Mouse (Mus musculus) large intestine, adult 2 months (tissue): Measurements from ENCODE around the gene Gm20388. TPM values are rescaled to one million over a fixed set of nuclear protein-coding genes. Genes with fewer than 3 reads are reported as not detected.

ENCODE experiments used
- DNase-seq: peaks from one replicate; pipeline ENCODE4 v3.0.0-alpha.2; 2012; ENCODE audit warnings: low read depth, low spot score
- WGBS: fragments of 180-500 bp; shearing (Covaris S2); methylation state at CpG from one replicate; pipeline ENCODE4 v1.1.7; 2018; 5-methylcytosine and 5-hydroxymethylcytosine counted together
- polyA plus RNA-seq: library from polyadenylated mRNA; depleted of rRNA; stranded (reverse); fragments of >200 nt; gene quantifications from 2 replicates; pipeline ENCODE4 v1.2.3, GENCODE M21; 2012

Gene Gm20388
- polyA plus RNA-seq, 1 experiment: 31.5 TPM

DNA sequence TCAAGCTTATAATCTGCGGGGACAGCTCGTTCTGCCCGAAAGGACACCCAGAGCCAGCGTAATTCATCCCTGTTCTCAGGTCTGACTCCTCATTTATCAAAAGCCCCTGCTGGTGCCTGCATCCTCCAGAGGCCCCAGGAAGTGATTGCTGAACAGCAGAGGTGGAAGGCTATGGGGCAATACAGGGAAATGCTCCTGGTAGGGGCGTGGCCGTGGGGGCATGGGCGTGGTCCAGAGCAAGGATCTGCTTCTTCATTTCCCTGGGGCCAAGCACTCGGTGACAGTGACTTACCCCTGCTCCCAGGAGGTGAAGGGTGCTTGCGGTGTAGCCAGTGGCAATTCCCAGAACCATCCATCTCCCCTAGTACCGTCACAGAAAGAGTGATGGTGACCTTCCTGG, 534.6 kb downstream of the Gm20388 start:
- DNase-seq: no peak
- 44% methylated on average over 10 of the region's 10 CpGs for WGBS

DNA sequence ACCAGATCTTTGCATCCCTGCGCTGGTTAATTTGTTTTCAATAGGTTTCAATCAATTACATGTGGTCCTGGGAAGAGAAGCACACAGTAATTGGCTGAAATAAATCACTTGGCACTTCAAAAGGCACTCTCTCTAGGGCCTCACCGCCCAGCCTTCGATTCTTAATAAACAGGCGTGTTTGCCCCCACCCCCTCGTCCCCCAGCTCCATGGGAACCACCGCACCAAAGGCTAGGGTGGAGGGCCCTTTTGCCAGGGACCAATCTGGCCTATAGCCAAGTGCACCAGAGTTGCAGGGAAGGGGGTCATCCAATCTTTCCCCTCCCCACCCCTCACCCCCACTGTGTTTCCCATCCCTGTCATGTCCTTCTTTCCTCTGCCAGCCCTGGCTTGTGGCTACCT, 537.5 kb downstream of the Gm20388 start:
- WGBS: 90% methylated on average over 6 of the region's 6 CpGs
- DNase-seq: no peak

DNA sequence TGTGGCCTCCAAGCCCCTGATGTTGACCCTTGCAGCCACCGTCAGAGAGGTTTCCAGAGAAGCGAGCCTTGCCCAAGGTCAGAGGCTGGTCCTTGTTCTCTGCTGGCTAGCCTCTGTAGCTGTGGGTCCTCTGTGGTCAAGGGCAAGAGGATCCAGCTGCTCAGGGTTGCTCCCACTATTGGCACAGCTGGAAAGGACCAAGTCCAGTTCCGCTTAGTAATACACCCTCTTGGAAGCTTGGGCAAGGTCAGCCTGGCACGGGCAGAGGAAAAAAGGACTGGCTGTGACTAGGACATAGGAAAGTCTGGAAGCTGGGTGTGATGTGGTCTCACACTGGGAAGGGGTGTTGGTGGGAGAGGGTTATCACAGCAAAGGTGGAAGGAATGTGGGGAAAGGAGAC, 538.5 kb downstream of the Gm20388 start:
- DNase-seq: no peak
- 73% methylated on average over 4 of the region's 4 CpGs for WGBS

DNA sequence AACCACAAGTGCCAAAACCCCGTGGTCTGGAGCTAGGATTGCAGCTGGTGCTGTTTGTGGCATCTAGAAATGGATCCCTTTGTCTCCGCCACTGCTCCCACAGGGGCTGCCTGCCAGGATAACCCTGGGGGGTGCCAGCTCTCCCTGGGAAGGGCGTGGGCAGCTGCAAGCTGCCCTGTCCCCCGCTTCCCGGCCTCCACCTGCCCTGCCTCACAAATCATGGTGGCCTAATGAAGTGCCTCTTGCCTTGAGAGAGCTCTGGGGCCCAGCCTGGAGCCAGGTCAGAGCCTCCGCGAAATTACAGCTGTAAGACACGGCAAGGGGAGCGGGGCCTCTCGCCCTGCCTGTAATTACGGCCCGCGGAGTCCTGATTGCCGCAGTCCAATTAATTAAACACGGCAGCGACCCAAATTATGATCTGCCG, 539.0 kb downstream of the Gm20388 start:
- 42% methylated on average over 17 of the region's 17 CpGs for WGBS
- DNase-seq: no peak

DNA sequence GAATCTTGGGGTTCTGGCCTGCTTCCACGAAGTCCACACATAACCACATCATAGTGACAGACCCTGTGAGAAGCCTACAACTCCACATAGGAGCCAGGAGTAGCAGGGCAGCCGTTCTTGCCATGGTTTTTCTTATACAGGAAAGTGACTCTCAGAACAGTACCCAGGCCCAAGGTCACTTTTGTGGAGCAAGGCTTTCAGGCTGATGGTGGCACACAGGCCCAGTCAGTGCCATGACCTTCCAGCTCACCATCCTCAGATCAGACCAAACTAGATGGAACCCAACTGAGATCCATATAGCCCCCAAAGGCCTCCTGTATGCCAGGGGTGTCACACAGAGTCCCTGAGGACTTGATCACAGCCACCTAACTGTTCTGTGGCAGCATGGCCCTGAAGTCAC, 541.5 kb downstream of the Gm20388 start:
- no peak for DNase-seq
- 93% methylated on average over 2 of the region's 2 CpGs for whole genome bisulfite sequencing

DNA sequence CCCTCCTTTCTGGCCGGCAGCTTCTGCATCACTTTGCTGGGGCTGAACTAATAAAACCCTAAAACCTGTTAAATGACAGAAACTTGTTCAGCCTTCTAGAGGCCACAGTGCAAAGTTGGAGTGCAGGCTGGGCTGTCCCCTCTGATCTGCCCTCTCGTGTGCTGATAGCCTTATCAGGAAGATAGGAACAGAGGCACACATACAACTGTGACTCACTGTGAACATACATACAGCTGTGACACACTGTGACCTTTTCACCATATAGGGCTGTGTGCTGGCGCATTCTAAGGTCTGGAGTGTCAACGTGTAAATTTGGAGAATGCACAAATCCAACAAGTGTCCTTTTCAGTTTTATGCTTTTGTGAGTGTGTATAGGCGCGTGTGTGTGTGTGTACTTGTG, 543.8 kb downstream of the Gm20388 start:
- DNase-seq: no peak
- 44% methylated on average over 6 of the region's 6 CpGs for WGBS

DNA sequence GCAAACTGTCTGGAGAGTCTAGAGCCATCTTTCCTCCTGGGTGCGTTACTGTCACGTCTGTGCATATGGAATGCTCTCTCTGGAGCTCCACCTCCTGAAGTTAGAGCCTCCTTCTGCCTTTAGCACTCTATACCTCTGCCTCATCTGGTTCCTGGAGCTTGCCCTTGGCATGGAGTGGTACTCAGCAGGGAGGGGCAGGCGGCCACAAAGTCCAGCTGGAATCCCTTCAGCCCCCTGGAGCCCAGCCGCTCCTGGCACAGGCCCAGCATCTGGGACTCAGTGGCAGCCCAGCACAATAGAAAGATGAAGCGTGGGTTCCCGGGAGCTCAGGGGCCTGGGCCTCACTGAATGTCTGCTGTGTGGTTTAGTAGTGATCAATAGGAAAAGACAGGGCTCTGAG, 549.7 kb downstream of the Gm20388 start:
- WGBS: 40% methylated on average over 6 of the region's 6 CpGs
- no peak for DNase-seq

DNA sequence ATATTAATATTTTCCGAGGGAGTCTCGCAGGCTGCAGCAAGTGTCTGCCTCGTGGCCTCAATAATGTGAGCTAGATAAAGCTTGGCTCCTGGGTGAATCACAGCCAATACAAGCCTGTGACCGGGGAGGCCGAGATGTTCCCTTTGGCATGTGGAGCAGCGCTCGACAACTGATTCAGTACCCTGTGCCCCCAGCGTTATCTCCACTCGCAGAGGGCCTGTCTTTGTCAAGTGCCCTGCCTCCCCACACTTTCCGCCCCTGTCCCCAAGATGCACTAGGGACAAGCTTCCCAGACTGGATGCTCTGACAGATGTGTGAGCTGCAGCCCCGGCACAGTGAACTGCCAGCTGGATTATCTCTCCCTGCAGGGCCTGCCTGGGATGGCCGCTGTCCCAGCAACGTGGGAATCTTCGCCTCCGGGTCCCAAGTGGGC, 551.5 kb downstream of the Gm20388 start:
- WGBS: 80% methylated on average over 15 of the region's 15 CpGs
- no peak for DNase-seq

DNA sequence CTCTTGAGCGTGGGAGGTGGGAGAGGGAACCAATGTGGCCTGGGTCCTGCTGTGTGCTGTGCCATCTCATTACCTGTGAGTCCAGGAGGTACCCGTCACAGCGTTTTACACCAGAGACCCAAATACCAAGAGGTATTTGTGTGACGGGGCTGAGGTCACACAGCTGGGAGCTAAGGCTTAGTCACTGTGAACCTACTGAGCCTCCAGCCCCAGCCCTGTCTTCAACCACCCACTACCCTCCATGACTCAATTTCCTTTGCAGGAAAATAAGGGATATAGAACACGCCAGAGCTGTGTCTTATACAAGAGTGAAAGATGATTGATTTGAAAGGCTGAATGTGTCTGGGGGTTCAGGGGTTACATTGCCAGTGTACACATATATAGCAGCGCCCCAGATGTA, 552.0 kb downstream of the Gm20388 start:
- DNase-seq: no peak
- 85% methylated on average over 6 of the region's 6 CpGs for WGBS

DNA sequence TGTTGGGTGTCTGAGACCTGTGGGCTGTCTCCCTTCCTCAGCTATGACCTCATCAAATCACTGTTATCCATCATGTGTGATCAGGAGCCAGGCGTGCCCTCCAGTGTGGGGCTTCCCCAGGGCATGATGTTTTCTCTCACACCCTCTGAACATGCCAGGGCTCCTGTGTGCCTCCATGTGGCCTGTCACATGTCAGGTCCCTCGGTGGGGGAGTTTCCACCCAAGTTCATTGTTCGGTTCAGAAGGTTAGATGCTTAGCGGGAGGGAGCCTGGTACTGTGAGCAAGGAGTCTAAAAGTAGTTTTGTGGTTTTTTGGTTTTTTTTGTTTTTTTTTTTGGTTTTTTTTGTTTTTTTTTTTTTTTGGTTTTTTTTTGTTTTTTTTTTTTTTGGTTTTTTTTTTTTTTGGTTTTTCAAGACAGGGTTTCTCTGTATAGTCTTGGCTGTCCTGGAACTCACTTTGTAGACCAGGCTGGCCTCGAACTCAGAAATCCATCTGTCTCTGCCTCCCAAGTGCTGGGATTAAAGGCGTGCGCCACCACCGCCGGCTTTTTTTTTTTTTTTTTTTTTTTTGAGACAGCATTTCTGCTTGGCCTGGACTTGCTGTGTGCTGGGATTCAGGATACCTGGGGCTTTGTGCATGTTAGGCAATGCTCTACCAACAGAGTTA, 553.4 kb downstream of the Gm20388 start:
- no peak for DNase-seq
- WGBS: 90% methylated on average over 7 of the region's 9 CpGs

DNA sequence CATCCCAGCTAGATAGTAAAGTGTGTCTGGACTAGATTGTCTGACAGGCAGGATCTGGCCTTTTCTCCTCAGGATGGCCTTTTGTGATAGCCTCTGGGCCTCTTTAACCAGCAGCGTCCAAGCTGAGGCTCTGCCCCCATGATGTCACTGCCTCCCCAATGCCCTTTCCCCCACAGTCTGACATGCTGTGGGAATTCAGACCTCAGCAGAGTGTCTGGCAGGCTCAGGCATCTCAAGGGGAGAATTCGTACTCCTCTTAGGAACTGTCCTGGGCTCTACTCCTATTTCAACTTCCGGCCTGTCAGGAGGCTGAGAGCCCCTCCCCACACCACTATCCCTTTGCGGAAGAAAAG, 553.9 kb downstream of the Gm20388 start:
- WGBS: 86% methylated on average over 4 of the region's 4 CpGs
- no peak for DNase-seq

DNA sequence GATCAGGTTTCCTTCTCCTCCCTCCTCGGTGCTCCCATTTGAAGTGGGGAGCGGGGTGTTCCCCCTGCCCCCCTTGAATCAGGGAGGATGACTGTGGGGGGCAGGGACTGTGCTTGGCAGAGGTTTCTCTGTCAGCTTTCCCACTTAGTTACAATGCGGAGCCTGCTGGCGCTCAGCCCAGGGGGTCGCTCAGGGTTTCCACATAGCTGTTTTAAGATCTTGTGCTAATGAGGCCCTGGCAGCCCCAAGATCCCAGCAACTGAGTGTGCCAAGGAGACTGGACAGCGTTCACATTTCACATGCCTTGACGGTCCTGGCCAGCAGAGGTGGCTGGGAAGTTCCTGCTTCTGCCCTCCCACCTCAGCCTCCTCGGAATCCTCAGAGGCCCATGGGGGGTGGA, 555.1 kb downstream of the Gm20388 start:
- no peak for DNase-seq
- WGBS: 70% methylated on average over 8 of the region's 8 CpGs

DNA sequence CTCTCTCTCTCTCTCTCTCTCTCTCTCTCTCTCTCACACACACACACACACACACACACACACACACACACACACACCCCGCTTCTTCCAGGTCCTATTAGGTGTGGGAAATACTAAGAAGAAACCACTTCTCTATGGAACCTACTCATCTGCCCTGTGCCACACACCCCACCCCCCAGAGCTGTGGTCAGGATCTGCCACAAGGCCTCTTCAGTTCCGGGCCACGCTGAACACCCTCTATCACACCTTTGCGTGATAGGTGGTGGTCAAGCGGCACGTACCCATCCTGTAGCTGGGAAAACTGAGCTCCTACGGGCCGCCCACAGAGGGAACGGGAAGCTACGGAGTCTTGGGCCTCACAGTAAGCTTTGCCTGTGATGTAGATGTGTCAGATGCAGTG, 555.6 kb downstream of the Gm20388 start:
- WGBS: 89% methylated on average over 10 of the region's 10 CpGs
- DNase-seq: no peak

DNA sequence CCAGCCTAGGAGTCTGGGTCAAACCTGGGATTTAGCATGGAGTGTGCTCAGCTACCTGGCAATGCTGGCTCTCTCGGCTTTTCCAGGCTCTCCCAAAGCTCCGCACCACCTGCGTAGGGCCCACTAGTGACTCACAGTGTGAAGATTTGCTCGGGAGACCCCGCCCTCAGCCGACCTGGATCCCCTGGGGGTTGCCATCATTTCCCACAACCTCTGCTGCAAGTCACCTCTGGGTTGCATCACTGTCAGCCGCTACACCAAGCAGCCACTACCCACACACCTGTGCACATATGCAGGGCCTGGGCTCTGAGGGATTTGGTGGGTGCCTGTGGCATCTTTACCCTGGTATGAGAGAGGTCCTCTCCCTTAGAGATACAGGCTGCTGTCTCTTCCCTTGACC, 557.0 kb downstream of the Gm20388 start:
- WGBS: 84% methylated on average over 7 of the region's 7 CpGs
- no peak for DNase-seq

DNA sequence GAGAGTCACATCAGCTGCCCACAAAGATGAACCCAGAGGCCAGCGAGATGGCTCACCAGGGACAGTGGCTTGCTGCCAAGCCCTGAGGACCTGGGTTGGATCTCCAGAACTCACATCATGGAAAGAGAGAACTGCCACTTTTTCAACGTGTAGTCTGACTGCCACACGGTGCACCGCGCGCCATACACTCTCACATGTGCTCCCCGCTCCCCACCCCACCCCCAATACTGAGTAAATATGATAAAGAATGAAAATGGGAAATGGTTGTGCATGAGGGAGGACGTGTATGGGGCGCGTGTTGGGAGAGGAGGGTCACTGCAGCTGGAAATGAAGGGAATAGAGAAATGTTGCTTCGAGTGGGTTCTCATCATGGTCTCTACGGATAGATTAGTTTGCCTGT, 559.5 kb downstream of the Gm20388 start:
- no peak for DNase-seq
- WGBS: 90% methylated on average over 12 of the region's 12 CpGs

DNA sequence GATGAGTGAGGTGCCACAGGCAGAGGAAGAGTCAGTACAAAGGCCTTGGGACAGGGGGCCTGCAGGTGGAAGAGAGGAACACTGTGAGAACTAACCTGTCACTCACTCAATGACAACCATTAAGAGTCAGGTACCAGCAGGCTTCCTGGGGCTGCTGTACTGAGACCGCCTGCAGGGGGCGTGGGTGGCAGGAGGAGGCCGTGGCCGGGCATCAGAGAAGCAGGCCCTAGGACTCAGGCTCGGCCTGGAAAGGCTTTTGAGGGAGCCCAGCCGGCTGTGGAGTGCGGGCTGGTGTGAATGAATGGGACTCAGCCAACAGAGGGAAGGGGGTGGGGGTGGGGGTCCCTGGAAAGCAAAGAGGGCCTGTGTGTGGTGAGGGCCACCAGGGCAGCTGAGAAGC, 560.5 kb downstream of the Gm20388 start:
- DNase-seq: no peak
- WGBS: 39% methylated on average over 7 of the region's 7 CpGs

DNA sequence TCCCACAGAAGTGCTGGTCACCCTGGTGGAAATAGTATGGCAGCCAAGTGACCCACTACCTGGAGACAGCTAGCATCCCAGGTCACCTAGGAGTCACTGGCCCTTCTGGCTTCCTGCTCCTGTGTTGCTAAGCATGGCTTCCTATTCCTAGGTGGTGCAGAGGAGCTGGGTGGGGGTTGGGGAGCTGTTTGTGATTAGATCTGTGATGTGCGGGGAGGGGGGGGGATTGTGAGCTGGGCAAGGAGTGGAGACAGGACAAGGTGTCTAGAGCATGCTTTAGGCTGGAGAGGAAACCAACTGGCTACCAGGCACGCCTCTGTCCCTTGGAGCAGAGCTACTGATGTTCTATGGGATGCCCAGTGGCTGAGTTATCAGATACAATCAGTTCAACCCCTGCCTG, 561.1 kb downstream of the Gm20388 start:
- WGBS: 79% methylated on average over 2 of the region's 2 CpGs
- no peak for DNase-seq

DNA sequence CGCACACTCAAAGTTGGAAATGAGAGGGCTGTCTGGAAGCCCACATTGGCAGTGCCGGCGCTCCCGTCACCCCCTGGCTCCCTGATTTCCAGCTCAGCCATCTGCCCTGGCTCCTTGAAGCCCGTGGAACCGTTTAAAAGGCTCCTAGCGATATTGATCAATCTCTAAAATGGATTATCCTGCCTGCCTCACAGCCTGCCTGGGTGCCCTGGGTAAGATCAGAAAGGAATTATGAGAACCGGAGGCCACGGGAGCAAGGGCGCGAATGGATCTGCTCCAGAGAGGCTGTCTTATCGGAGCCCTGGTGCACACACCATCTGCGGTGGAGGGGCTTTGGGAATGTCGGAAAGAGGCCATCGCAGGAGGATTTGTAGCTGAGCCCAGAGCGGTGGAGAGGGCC, 561.6 kb downstream of the Gm20388 start:
- no peak for DNase-seq
- 85% methylated on average over 16 of the region's 16 CpGs for WGBS

DNA sequence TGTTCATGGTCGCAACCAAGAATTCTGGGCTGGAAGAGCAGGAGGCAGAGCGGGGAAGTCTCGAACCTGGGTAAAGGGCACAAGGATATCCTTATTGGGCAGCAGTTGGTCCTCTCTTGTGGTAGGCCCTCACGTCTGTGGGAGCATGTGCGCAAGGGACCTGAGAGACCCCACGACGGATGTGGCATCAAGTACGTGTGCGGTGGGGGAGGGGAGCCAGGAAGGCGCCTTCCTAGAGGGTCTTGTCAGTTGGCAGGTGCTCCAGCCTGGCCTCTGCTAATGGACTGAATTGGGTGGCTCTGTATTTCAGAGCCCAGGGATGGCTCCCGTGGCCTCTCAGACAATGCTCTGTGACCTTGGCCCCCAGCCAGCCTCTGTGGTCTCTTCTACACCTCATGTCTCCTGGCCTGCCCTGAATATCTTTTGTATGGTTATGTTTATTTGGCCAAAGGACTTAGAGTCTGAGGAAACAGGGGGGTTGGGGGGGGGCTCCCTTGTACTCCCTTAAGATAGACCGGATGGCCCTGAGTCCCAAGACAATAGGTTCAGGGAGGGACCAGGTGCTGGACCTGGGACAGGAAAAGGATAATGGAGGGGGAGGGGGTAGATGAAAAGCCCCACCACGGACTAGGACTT, 563.2 kb downstream of the Gm20388 start:
- DNase-seq: no peak
- 90% methylated on average over 13 of the region's 13 CpGs for WGBS

DNA sequence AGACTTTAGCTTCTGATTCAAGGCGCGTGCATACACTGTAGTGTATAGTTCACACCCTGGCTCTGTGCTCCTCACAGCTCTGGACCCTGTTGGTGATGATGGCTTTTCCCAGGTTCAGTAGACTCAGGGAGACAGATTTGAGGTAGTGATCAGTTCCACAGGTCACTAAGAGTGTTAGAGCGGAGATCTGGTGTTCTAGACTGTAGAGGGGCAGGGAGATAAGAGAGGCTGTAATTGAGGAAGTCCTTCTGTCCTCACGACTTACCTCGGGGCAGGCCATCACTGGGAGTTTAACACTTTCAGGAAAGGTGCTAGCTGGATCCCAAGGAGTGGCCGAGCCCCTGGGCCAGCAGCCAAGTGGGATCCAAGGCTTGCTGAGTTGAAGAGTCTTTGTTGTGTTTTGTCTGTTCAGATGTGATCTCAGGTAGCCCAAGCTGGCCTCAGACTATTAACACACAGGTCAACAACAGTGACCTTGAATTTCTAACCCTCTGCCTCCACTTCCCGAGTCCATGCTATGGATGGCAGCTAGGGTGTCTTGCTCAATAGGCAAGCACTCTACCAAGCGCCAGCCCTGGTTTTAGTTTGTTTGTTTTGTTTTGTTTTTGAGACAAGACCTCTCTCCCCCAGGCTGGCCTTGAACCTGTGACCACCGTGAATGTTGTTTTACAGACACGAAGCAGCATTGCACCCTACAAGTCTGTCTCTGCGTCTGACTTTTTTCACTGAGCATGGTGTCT, 564.0 kb downstream of the Gm20388 start:
- DNase-seq: no peak
- WGBS: 38% methylated on average over 11 of the region's 11 CpGs
